Mouse (Mus musculus) cerebellum, adult 2 months (tissue): Measurements from ENCODE around the gene Hist1h4k. TPM values are rescaled to one million over a fixed set of nuclear protein-coding genes. Genes with fewer than 3 reads are reported as not detected.
A peak's percentile ranks its signal among the peaks of the same experiment; 100 is the strongest.

Experiments
- DNase-seq, 2 experiments: peaks; one replicate each; pipeline ENCODE4 v3.0.0; 2021
- H3K27ac ChIP-seq: fragments of 200-500 bp; 2 replicates; pipeline ENCODE4 v1.5.1; 2012; ENCODE audit warnings: low read length, control low read depth, inconsistent platforms; ENCODE audit not compliant: insufficient read depth
- H3K27me3 ChIP-seq: fragments of 200-500 bp; 2 replicates; pipeline ENCODE4 v1.6.1; 2012; ENCODE audit warnings: inconsistent platforms, mild to moderate bottlenecking, low read length, moderate library complexity; ENCODE audit not compliant: control insufficient read depth, insufficient read depth
- H3K4me1 ChIP-seq: fragments of 200-500 bp; 2 replicates; pipeline ENCODE4 v1.6.1; 2011; ENCODE audit warnings: low read length; ENCODE audit not compliant: control insufficient read depth, insufficient read depth
- H3K4me3 ChIP-seq: fragments of 200-500 bp; replicated peaks from 2 replicates; pipeline ENCODE3; 2011; ENCODE audit warnings: mild to moderate bottlenecking, low read depth, low read length, control low read depth; ENCODE audit not compliant: insufficient read depth
- CTCF ChIP-seq: fragments of 200-500 bp; IDR thresholded peaks from 2 replicates; pipeline ENCODE4 v1.5.1; 2011; ENCODE audit warnings: low read depth, mild to moderate bottlenecking, control low read depth, low read length, moderate library complexity, borderline replicate concordance; ENCODE audit not compliant: insufficient read depth
- POLR2A ChIP-seq: fragments of 200-500 bp; IDR thresholded peaks from 2 replicates; pipeline ENCODE4 v1.6.1; 2011; ENCODE audit warnings: low read length, control low read depth, borderline replicate concordance; ENCODE audit not compliant: insufficient read depth
- WGBS: fragments of 180-500 bp; shearing (Covaris S2); methylation state at CpG from one replicate; pipeline ENCODE4 v1.1.7; 2018; 5-methylcytosine and 5-hydroxymethylcytosine counted together
- polyA plus RNA-seq: library from polyadenylated mRNA; depleted of rRNA; stranded (reverse); fragments of >200 nt; gene quantifications from 2 replicates; pipeline ENCODE4 v1.2.3, GENCODE M21; 2012; rRNA removed

The Hist1h4k gene
- polyA plus RNA-seq, 1 experiment = 17.5 TPM

DNA sequence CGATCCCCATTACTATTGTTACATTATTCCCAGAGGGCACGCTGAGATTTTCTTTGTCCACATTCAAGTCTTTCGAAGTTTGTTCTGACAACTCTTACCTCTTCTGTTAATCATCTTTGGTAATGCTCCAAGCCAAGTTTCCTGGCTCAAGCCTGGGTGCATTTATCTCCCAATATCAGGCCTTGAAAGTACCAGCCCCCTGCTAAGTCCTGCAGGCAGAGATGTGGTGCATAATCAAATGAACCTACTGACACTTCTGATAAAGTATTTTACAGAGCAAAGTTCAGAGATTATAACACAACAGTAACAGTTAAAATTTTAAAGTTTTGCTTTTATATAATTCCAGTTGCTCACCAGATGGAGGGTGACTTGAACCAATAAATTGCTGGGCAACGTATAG is 38.6 kb downstream of the Hist1h4k start:
- Histone ChIP-seq H3K27me3 (no peaks in the 10 kb centered on the region), H3K4me1 (no peaks in the 10 kb centered on the region), H3K27ac (no peak overlapping the region), H3K4me3 (no peak overlapping the region)
- 33% methylated on average over 4 of the region's 4 CpGs for WGBS
- DNase-seq = no peak
- no peak for TF ChIP-seq POLR2A
- TF ChIP-seq CTCF = no peak

- TF ChIP-seq CTCF = no peak
- no peak for TF ChIP-seq POLR2A
- Histone ChIP-seq H3K27me3 (no peaks in the 10 kb centered on the region), H3K4me1 (no peaks in the 10 kb centered on the region), H3K27ac (no peak overlapping the region), H3K4me3 (peak overlapping the region; percentile 92)
- DNase-seq = peak; percentile 79 to 84
- 4% methylated on average over 22 of the region's 22 CpGs for WGBS
These were observed 39.3 kb downstream of the Hist1h4k start for GRCm38 (mm10) chr13:21710821-21711525.

- WGBS = under 1% methylated on average over 32 of the region's 32 CpGs
- peak; percentile 86 to 92 for DNase-seq
- no peaks in the 10 kb centered on the region for H3K27me3 ChIP-seq
- TF ChIP-seq CTCF (peak; percentile 76), POLR2A (no peak)
- peak overlapping the region; percentile 92 for H3K4me3 ChIP-seq
- no peaks in the 10 kb centered on the region for H3K4me1 ChIP-seq
- no peak overlapping the region for H3K27ac ChIP-seq
These were observed 40.1 kb downstream of the Hist1h4k start for GRCm38 (mm10) chr13:21710031-21710711.

DNA sequence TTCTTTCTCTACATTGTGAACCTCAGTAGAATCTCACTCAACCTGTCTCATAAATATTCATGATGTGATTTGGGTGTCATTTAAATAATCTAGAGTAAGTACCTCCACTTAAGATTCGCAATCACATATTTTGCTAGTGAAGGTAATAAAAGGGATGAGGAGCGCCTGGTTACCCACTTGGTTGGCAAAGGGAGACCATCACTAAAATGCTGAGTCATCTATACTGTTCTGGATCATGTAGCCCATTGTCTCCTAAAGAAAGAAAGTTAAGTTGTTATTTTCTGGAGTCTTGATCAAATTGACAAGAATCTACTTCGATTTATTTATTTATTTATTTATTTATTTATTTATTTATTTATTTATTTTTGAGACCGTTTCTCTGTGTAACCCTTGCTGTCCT is 43.6 kb downstream of the Hist1h4k start:
- no peak overlapping the region for H3K4me3 ChIP-seq
- TF ChIP-seq POLR2A (no peak), CTCF (no peak)
- H3K4me1 ChIP-seq = no peaks in the 10 kb centered on the region
- 71% methylated on average over 4 of the region's 4 CpGs for WGBS
- no peak for DNase-seq
- H3K27ac ChIP-seq = no peak overlapping the region
- H3K27me3 ChIP-seq = no peaks in the 10 kb centered on the region

Other genes starting within 250 kb of the Hist1h4k start
- 28.3 and 29.8 TPM in 2 replicates for gene Gm11273, start 249.1 kb downstream of the Hist1h4k start, polyA plus RNA-seq
- gene Zkscan8, start 219.4 kb downstream of the Hist1h4k start, polyA plus RNA-seq = 7.5 and 9.8 TPM in 2 replicates
- gene Olfr1366, start 207.7 kb downstream of the Hist1h4k start, polyA plus RNA-seq = not detected in 2 replicates
- not detected in 2 replicates for gene Olfr1535, start 190.6 kb downstream of the Hist1h4k start, polyA plus RNA-seq
- gene Olfr1364, start 168.7 kb downstream of the Hist1h4k start, polyA plus RNA-seq = not detected in 2 replicates
- not detected in 2 replicates for gene Olfr1362, start 136.5 kb downstream of the Hist1h4k start, polyA plus RNA-seq
- 0.03 TPM in 1 of 2 replicates, not detected in the other for gene Olfr11, start 108.0 kb downstream of the Hist1h4k start, polyA plus RNA-seq
- not detected in 2 replicates for gene Olfr1361, start 87.1 kb downstream of the Hist1h4k start, polyA plus RNA-seq
- gene Olfr1360, start 73.1 kb downstream of the Hist1h4k start, polyA plus RNA-seq = not detected in 2 replicates
- gene Olfr1359, start 52.4 kb downstream of the Hist1h4k start, polyA plus RNA-seq = not detected in 2 replicates
- not detected in 2 replicates for gene Hist1h2bl, start 34.4 kb downstream of the Hist1h4k start, polyA plus RNA-seq
- gene Hist1h2ai, start 34.1 kb downstream of the Hist1h4k start, polyA plus RNA-seq = 0.84 and 1.5 TPM in 2 replicates
- gene Hist1h3h, start 32.8 kb downstream of the Hist1h4k start, polyA plus RNA-seq = 2.9 TPM in 1 of 2 replicates, not detected in the other
- gene Hist1h2bm, start 28.5 kb downstream of the Hist1h4k start, polyA plus RNA-seq = not detected in 2 replicates
- gene Hist1h4j, start 15.4 kb downstream of the Hist1h4k start, polyA plus RNA-seq = 2.4 and 3.6 TPM in 2 replicates
- gene Hist1h2ak, start 3.3 kb upstream of the Hist1h4k start, polyA plus RNA-seq = 1.9 and 2.4 TPM in 2 replicates
- 1.2 and 2.6 TPM in 2 replicates for gene Hist1h2bn, start 3.6 kb upstream of the Hist1h4k start, polyA plus RNA-seq
- gene Hist1h1b, start 30.1 kb upstream of the Hist1h4k start, polyA plus RNA-seq = 0.27 and 0.41 TPM in 2 replicates
- gene Hist1h3i, start 32.9 kb upstream of the Hist1h4k start, polyA plus RNA-seq = 1.9 and 4.9 TPM in 2 replicates
- gene Hist1h2an, start 36.7 kb upstream of the Hist1h4k start, polyA plus RNA-seq = not detected in 2 replicates
- gene Hist1h2bp, start 37.0 kb upstream of the Hist1h4k start, polyA plus RNA-seq = not detected in 2 replicates
- 1.2 and 2.3 TPM in 2 replicates for gene Hist1h2bq, start 59.7 kb upstream of the Hist1h4k start, polyA plus RNA-seq
- not detected in 2 replicates for gene Hist1h2ao, start 60.0 kb upstream of the Hist1h4k start, polyA plus RNA-seq
- not detected in 2 replicates for gene Hist1h4m, start 61.2 kb upstream of the Hist1h4k start, polyA plus RNA-seq
- gene Hist1h4n, start 81.7 kb upstream of the Hist1h4k start, polyA plus RNA-seq = 12.7 and 19.8 TPM in 2 replicates
- 1.5 and 1.6 TPM in 2 replicates for gene Hist1h2ap, start 83.0 kb upstream of the Hist1h4k start, polyA plus RNA-seq
- 0.16 and 1.3 TPM in 2 replicates for gene Hist1h2br, start 83.2 kb upstream of the Hist1h4k start, polyA plus RNA-seq
- gene Zfp184, start 194.6 kb upstream of the Hist1h4k start, polyA plus RNA-seq = 0.95 and 1.0 TPM in 2 replicates
- not detected in 2 replicates for gene Pom121l2, start 230.7 kb upstream of the Hist1h4k start, polyA plus RNA-seq